Mouse (Mus musculus): ENCODE measurements at regions not wholly inside any gene's neighbourhood (a gene's known extent, or its start where the extent isn't known, plus 50 kb on each side); places are given as distances from the start of the nearest gene placed in this dataset.

DNA sequence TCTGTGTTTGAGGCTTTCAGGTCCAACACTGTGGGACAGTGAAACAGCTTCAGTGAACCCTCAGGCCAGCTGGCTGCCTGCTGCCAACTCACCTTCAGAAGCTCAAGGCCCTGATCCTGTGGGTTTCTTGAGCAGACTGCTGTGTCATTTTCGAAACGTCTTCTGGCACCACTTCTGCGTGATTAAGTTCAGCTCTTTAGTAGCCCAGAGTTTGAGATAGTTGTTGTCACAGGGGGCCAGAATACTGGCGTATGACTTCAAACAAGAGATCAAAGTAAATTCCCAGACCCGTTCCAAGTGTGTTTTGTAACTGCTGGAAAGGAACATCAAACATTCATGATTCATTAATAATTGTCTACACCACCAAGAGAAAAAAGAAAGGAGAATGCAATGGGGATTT is 236.9 kb downstream of the Snx13 start:
- peak overlapping the region; percentile 58 for H3K27ac ChIP-seq (ENCODE audit: low read length)
- H3K27me3 ChIP-seq (ENCODE audit: control insufficient read depth, insufficient read depth, low read depth, low read length) = no peaks in the 10 kb centered on the region
- 35% methylated on average over 5 of the region's 5 CpGs for WGBS (ENCODE audit: insufficient replicate concordance)
- no peaks in the 10 kb centered on the region for H3K9me3 ChIP-seq (replicated peaks; ENCODE audit: control insufficient read depth, low read length)
- H3K9ac ChIP-seq (ENCODE audit: low read depth, low read length) = no peak overlapping the region
- no peak overlapping the region for H3K4me2 ChIP-seq (ENCODE audit: low read depth, low read length)
- ATAC-seq (ENCODE audit: low read depth) = peak; percentile 32; the same call in 1 of the 2 replicates
- H3K36me3 ChIP-seq (ENCODE audit: control insufficient read depth, insufficient read depth) = no peaks in the 10 kb centered on the region
- H3K4me1 ChIP-seq (ENCODE audit: control insufficient read depth, low read depth, low read length) = no peaks in the 10 kb centered on the region
- H3K4me3 ChIP-seq (ENCODE audit: low read depth, low read length) = no peak overlapping the region

GRCm38 (mm10) chr12:35283407-35283806 is 236.4 kb downstream of the Snx13 start:
- peak; percentile 30; the same call in 1 of the 2 replicates for ATAC-seq (ENCODE audit: low read depth)
- no peak overlapping the region for H3K4me3 ChIP-seq (ENCODE audit: low read depth, low read length)
- H3K4me1 ChIP-seq (ENCODE audit: control insufficient read depth, low read depth, low read length) = no peaks in the 10 kb centered on the region
- no peaks in the 10 kb centered on the region for H3K27me3 ChIP-seq (ENCODE audit: control insufficient read depth, insufficient read depth, low read depth, low read length)
- no peak overlapping the region for H3K4me2 ChIP-seq (ENCODE audit: low read depth, low read length)
- H3K27ac ChIP-seq (ENCODE audit: low read length) = no peak overlapping the region
- no peaks in the 10 kb centered on the region for H3K36me3 ChIP-seq (ENCODE audit: control insufficient read depth, insufficient read depth)
- H3K9me3 ChIP-seq (replicated peaks; ENCODE audit: control insufficient read depth, low read length) = no peaks in the 10 kb centered on the region
- no peak overlapping the region for H3K9ac ChIP-seq (ENCODE audit: low read depth, low read length)

DNA sequence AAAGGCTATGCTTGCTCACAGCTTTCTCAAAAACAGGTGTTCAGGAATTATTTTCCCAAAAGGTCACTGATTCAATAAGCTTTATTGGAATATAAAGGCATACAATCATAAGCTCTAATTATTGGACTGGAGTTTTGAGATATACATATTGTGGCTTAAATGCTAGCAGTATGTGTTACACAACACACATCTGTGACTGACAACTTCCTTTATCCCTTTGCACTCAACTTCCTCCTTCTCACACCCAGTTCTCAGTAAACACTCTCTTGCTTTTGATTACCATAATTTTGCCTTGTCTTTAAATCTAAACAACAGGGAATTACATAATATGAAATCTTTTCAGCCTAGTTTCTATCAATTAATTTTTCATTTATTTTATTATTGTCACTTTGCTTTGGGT is 222.5 kb downstream of the Snx13 start:
- no peaks in the 10 kb centered on the region for H3K36me3 ChIP-seq (ENCODE audit: control insufficient read depth, insufficient read depth)
- ATAC-seq (ENCODE audit: low read depth) = no peak
- no peak overlapping the region for H3K4me2 ChIP-seq (ENCODE audit: low read depth, low read length)
- no peak overlapping the region for H3K4me3 ChIP-seq (ENCODE audit: low read depth, low read length)
- no peaks in the 10 kb centered on the region for H3K27me3 ChIP-seq (ENCODE audit: control insufficient read depth, insufficient read depth, low read depth, low read length)
- H3K27ac ChIP-seq (ENCODE audit: low read length) = no peak overlapping the region
- H3K9ac ChIP-seq (ENCODE audit: low read depth, low read length) = no peak overlapping the region
- H3K4me1 ChIP-seq (ENCODE audit: control insufficient read depth, low read depth, low read length) = no peaks in the 10 kb centered on the region
- no peaks in the 10 kb centered on the region; the same call in 1 of the 2 replicates for H3K9me3 ChIP-seq (replicated peaks; ENCODE audit: control insufficient read depth, low read length)

GRCm38 (mm10) chr12:35268006-35268405 is 221.0 kb downstream of the Snx13 start:
- H3K36me3 ChIP-seq (ENCODE audit: control insufficient read depth, insufficient read depth) = no peaks in the 10 kb centered on the region
- no peaks in the 10 kb centered on the region for H3K4me1 ChIP-seq (ENCODE audit: control insufficient read depth, low read depth, low read length)
- H3K27me3 ChIP-seq (ENCODE audit: control insufficient read depth, insufficient read depth, low read depth, low read length) = no peaks in the 10 kb centered on the region
- 62% methylated on average over 2 of the region's 2 CpGs for WGBS (ENCODE audit: insufficient replicate concordance)
- no peak overlapping the region for H3K9ac ChIP-seq (ENCODE audit: low read depth, low read length)
- no peak for ATAC-seq (ENCODE audit: low read depth)
- H3K4me3 ChIP-seq (ENCODE audit: low read depth, low read length) = no peak overlapping the region
- H3K4me2 ChIP-seq (ENCODE audit: low read depth, low read length) = no peak overlapping the region
- no peaks in the 10 kb centered on the region; the same call in 1 of the 2 replicates for H3K9me3 ChIP-seq (replicated peaks; ENCODE audit: control insufficient read depth, low read length)
- H3K27ac ChIP-seq (ENCODE audit: low read length) = no peak overlapping the region

DNA sequence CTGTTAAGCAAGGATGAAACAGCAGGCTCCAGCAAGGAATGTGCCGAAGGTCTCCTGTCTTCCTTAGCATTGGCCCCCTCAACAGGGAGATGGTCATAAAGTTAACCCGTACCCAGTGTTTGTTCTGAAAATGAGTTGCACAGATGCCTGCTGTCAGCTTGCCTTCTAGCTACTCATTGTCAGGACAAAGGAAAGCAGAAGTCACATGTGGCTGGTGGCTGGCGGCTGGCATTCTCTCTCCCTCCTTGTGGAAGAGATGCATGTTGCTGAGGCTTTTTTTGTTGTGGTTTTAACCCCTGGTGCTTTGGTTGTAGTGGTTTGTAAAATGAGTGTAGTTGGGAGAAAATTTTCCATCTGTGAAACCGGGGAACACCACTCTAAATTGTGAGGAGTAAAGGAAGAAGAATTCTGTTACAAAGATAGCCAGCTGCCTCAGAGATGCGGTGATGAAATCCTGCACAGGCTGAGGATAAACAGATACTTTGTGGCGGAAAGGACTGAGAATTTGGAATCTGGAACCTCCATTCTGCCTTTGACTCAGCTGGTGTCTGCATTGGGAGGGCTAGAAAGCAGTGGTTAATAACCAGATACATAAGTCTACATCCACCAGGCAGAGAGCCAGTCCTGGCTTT is 220.2 kb downstream of the Snx13 start:
- Histone ChIP-seq H3K4me3 (ENCODE audit: low read depth, low read length) (no peak overlapping the region), H3K9me3 (replicated peaks; ENCODE audit: control insufficient read depth, low read length) (no peaks in the 10 kb centered on the region), H3K36me3 (ENCODE audit: control insufficient read depth, insufficient read depth) (no peaks in the 10 kb centered on the region), H3K27me3 (ENCODE audit: control insufficient read depth, insufficient read depth, low read depth, low read length) (no peaks in the 10 kb centered on the region), H3K9ac (ENCODE audit: low read depth, low read length) (no peak overlapping the region), H3K27ac (ENCODE audit: low read length) (no peak overlapping the region), H3K4me1 (ENCODE audit: control insufficient read depth, low read depth, low read length) (no peaks in the 10 kb centered on the region), H3K4me2 (ENCODE audit: low read depth, low read length) (no peak overlapping the region)
- no peak for ATAC-seq (ENCODE audit: low read depth)
- WGBS (ENCODE audit: insufficient replicate concordance) = 37% methylated on average over 6 of the region's 6 CpGs

DNA sequence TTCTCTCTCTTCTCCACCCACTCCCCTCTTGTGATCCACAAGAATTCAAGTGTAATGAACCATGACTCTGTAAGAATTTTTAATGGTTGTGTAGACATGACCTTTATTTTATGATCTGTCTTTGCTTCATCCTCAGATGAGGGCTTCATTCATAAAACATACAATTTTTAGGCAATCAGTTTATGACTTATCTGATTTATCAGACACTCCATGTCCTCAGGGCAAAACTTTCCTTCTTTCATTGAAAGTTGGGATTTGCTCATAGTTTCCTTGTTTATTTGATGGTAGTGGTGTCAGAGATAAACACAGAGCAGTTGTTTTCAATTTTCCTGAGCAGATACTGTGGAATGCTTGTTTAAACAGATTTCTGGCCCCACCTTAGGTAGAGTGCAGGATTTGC is 212.8 kb downstream of the Snx13 start:
- H3K4me2 ChIP-seq (ENCODE audit: low read depth, low read length) = no peak overlapping the region
- no peaks in the 10 kb centered on the region for H3K9me3 ChIP-seq (replicated peaks; ENCODE audit: control insufficient read depth, low read length)
- H3K36me3 ChIP-seq (ENCODE audit: control insufficient read depth, insufficient read depth) = no peaks in the 10 kb centered on the region
- H3K4me1 ChIP-seq (ENCODE audit: control insufficient read depth, low read depth, low read length) = no peaks in the 10 kb centered on the region
- no peak overlapping the region for H3K9ac ChIP-seq (ENCODE audit: low read depth, low read length)
- no peak overlapping the region for H3K27ac ChIP-seq (ENCODE audit: low read length)
- H3K27me3 ChIP-seq (ENCODE audit: control insufficient read depth, insufficient read depth, low read depth, low read length) = no peaks in the 10 kb centered on the region
- no peak overlapping the region for H3K4me3 ChIP-seq (ENCODE audit: low read depth, low read length)
- no peak for ATAC-seq (ENCODE audit: low read depth)

GRCm38 (mm10) chr12:35255723-35256401 is 208.9 kb downstream of the Snx13 start:
- no peak for ATAC-seq (ENCODE audit: low read depth)
- no peak overlapping the region for H3K4me2 ChIP-seq (ENCODE audit: low read depth, low read length)
- H3K36me3 ChIP-seq (ENCODE audit: control insufficient read depth, insufficient read depth) = no peaks in the 10 kb centered on the region
- H3K9ac ChIP-seq (ENCODE audit: low read depth, low read length) = no peak overlapping the region
- H3K27me3 ChIP-seq (ENCODE audit: control insufficient read depth, insufficient read depth, low read depth, low read length) = no peaks in the 10 kb centered on the region
- H3K27ac ChIP-seq (ENCODE audit: low read length) = no peak overlapping the region
- no peak overlapping the region for H3K4me3 ChIP-seq (ENCODE audit: low read depth, low read length)
- no peaks in the 10 kb centered on the region for H3K4me1 ChIP-seq (ENCODE audit: control insufficient read depth, low read depth, low read length)
- 60% methylated on average over 2 of the region's 2 CpGs for WGBS (ENCODE audit: insufficient replicate concordance)
- H3K9me3 ChIP-seq (replicated peaks; ENCODE audit: control insufficient read depth, low read length) = no peaks in the 10 kb centered on the region

DNA sequence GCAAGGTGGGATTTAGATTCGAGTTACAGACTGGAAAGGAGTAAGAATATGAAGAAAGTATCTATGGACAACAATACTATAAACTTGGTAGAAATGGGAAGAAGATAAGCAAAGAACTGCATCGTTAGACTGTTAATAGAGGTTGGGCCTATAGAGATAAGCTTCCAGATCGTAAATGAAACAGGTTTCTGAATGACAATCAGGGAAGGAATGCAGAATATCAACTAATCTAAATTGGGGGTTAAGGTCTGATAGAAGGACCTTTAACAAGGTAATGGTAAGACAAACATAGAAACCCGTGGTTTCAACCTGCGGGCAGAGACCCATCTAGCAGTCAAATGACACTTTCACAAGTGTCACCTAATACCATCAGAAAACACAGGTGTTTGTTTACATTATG is 201.5 kb downstream of the Snx13 start:
- no peaks in the 10 kb centered on the region for H3K4me1 ChIP-seq (ENCODE audit: control insufficient read depth, low read depth, low read length)
- no peak overlapping the region for H3K27ac ChIP-seq (ENCODE audit: low read length)
- no peak overlapping the region for H3K9ac ChIP-seq (ENCODE audit: low read depth, low read length)
- H3K36me3 ChIP-seq (ENCODE audit: control insufficient read depth, insufficient read depth) = no peaks in the 10 kb centered on the region
- 56% methylated on average over 5 of the region's 5 CpGs for WGBS (ENCODE audit: insufficient replicate concordance)
- no peaks in the 10 kb centered on the region for H3K27me3 ChIP-seq (ENCODE audit: control insufficient read depth, insufficient read depth, low read depth, low read length)
- H3K4me2 ChIP-seq (ENCODE audit: low read depth, low read length) = no peak overlapping the region
- no peak overlapping the region for H3K4me3 ChIP-seq (ENCODE audit: low read depth, low read length)
- ATAC-seq (ENCODE audit: low read depth) = no peak
- H3K9me3 ChIP-seq (replicated peaks; ENCODE audit: control insufficient read depth, low read length) = no peaks in the 10 kb centered on the region

DNA sequence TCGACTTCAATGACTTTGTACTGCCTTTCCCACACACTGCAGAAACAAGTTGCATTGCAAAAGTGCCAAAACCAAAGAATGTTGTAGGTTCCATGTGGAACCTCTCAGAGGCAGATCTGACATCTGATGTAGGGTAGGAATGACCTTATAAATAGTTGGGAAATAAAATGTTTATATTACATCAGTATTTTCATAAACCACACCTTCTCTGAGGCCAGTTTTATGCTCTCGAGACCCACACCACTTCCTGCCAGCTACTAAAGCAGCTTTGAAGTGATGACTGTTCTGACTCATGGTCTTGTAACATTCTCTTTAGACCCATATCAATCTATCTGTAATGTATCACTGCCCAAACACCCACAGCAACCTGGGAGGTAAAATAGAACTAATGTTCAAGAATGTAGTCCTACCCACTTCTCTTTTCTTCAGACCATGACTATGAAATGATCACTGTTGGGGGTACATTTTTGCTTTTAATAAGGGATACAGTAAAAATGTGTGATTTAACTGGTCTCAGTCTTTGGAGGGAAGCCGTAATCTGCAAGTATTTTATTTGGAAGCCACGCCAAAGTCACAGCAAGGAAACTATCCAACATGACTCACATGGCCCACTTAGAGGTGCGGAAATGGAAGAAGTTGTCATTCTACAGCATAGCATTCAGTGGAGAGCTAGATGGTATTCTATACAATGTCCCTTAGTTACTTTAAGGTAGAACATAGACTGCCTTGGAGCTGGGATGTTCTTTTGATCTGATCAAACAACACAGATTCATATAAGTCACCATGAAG is 199.4 kb downstream of the Snx13 start:
- WGBS (ENCODE audit: insufficient replicate concordance) = 50% methylated on average over 5 of the region's 5 CpGs
- Histone ChIP-seq H3K9me3 (replicated peaks; ENCODE audit: control insufficient read depth, low read length) (no peaks in the 10 kb centered on the region), H3K27ac (ENCODE audit: low read length) (no peak overlapping the region), H3K9ac (ENCODE audit: low read depth, low read length) (no peak overlapping the region), H3K27me3 (ENCODE audit: control insufficient read depth, insufficient read depth, low read depth, low read length) (no peaks in the 10 kb centered on the region), H3K4me1 (ENCODE audit: control insufficient read depth, low read depth, low read length) (no peaks in the 10 kb centered on the region), H3K4me3 (ENCODE audit: low read depth, low read length) (no peak overlapping the region), H3K4me2 (ENCODE audit: low read depth, low read length) (no peak overlapping the region), H3K36me3 (ENCODE audit: control insufficient read depth, insufficient read depth) (no peaks in the 10 kb centered on the region)
- ATAC-seq (ENCODE audit: low read depth) = no peak

Data from liver, embryonic 16.5 days (tissue).